ENCODE assay signal across 15 mouse cellular contexts in the genomic region with DNA sequence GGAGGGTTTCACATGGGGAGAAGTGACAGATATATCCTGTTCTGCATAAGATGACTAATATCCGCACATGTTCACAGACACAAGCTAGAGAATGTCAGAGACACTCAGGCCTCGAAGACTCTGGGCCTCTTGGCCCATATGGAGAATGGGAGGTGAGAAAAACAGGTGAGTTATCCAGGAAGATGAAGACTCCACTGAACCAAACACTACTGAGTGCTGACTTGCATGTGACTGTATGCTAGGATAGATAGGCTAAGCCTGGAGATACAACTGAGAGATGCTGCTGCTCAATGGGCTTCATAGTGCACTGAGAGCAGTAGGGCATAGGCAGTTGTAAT.
DNase-seq lines count a peak whose midpoint lies in the region; ATAC-seq and TF ChIP-seq lines count a peak whose summit lies in the region.
"Had no signal": no experiment of that assay in that cellular context is flagged by ENCODE, and none has a peak within 500 bp of the region (broad histone marks: within the 10 kb centered on the region; RNA-seq: fewer than 3 reads in every experiment).

No protein-coding gene starts in this region.

- TF ChIP-seq CTCF in cortical plate, adult 2 months (IDR thresholded peaks at IDR 0.05; ENCODE audit: extremely low read depth, insufficient read depth, low read length) = no peak

- no peak overlapping the region for H3K4me2 ChIP-seq in midbrain, embryonic 12.5 days (replicated peaks)
- no peak overlapping the region for H3K4me2 ChIP-seq in midbrain, embryonic 16.5 days (ENCODE audit: low read length)
- H3K4me2 ChIP-seq: embryonic facial prominence, embryonic 13.5 days; heart, embryonic 11.5 days; heart, embryonic 15.5 days; hindbrain, embryonic 14.5 days had no signal

- intact Hi-C loops in left cerebral cortex, postnatal 10 days (cut with DNase I) = loop anchor here (5.0 kb wide), 1 partner anchor 96 kb away; a partner anchor contains a TSS

- 87% methylated on average over 2 of the region's 2 CpGs for WGBS in midbrain, embryonic 12.5 days
- 86% methylated on average over 2 of the region's 2 CpGs for WGBS in midbrain, embryonic 16.5 days

- H3K36me3 ChIP-seq in midbrain, embryonic 12.5 days = no peaks in the 10 kb centered on the region
- H3K36me3 ChIP-seq in midbrain, embryonic 16.5 days (ENCODE audit: control insufficient read depth, insufficient read depth, low read length) = no peaks in the 10 kb centered on the region
- H3K36me3 ChIP-seq: embryonic facial prominence, embryonic 13.5 days; heart, embryonic 15.5 days had no signal

- DNase-seq in frontal cortex, postnatal 10 days (ENCODE audit: low spot score in 2 of 2) = no peak
- DNase-seq in left cerebral cortex, adult 18-20 months (ENCODE audit: low spot score in 2 of 2) = peak; percentile 27 to 35
- DNase-seq in left cerebral cortex, postnatal 10 days (ENCODE audit: extremely low spot score in 1 of 2, low spot score in 2 of 2) = no peak
- no peak for DNase-seq in heart, adult 9 months (ENCODE audit: low spot score in 2 of 2)
- DNase-seq: heart, adult 18-20 months had no signal

- no peaks in the 10 kb centered on the region for H3K9me3 ChIP-seq in midbrain, embryonic 12.5 days
- H3K9me3 ChIP-seq in midbrain, embryonic 16.5 days (replicated peaks; ENCODE audit: control insufficient read depth, low read length, poor library complexity, severe bottlenecking) = no peaks in the 10 kb centered on the region
- H3K9me3 ChIP-seq: embryonic facial prominence, embryonic 13.5 days; heart, embryonic 15.5 days had no signal

- no peak overlapping the region for H3K4me3 ChIP-seq in midbrain, embryonic 12.5 days
- no peak overlapping the region for H3K4me3 ChIP-seq in midbrain, embryonic 16.5 days (ENCODE audit: low read depth, low read length)
- no peak overlapping the region for H3K4me3 ChIP-seq in cortical plate, adult 2 months (ENCODE audit: insufficient read depth, low read length)
- H3K4me3 ChIP-seq: embryonic facial prominence, embryonic 13.5 days; heart, embryonic 15.5 days had no signal

- ATAC-seq in frontal cortex, adult (ENCODE audit: low TSS enrichment) = peak; percentile 42
- ATAC-seq in midbrain, embryonic 12.5 days (ENCODE audit: low FRiP score, low read depth) = 0 out of 2 replicates have a peak, but pooled peaks have one; percentile 4
- ATAC-seq in midbrain, embryonic 16.5 days = no peak
- ATAC-seq: activated CD4-positive, CD25-positive, alpha-beta regulatory T cell, adult 4 months; Patski had no signal

- TF ChIP-seq POLR2A in cortical plate, adult 2 months (IDR thresholded peaks at IDR 0.05; ENCODE audit: extremely low read depth, insufficient read depth, low read length) = no peak

- no peaks in the 10 kb centered on the region for H3K27me3 ChIP-seq in midbrain, embryonic 12.5 days
- H3K27me3 ChIP-seq in midbrain, embryonic 16.5 days (ENCODE audit: control insufficient read depth, insufficient read depth, low read depth, low read length) = no peaks in the 10 kb centered on the region
- H3K27me3 ChIP-seq: embryonic facial prominence, embryonic 13.5 days; heart, embryonic 15.5 days; Patski had no signal

- no peak overlapping the region for H3K9ac ChIP-seq in midbrain, embryonic 12.5 days (replicated peaks)
- H3K9ac ChIP-seq in midbrain, embryonic 16.5 days (ENCODE audit: low read depth, low read length) = no peak overlapping the region
- H3K9ac ChIP-seq: embryonic facial prominence, embryonic 13.5 days; heart, embryonic 15.5 days; hindbrain, embryonic 14.5 days had no signal

- no peak overlapping the region for H3K27ac ChIP-seq in midbrain, embryonic 12.5 days (replicated peaks)
- H3K27ac ChIP-seq in midbrain, embryonic 16.5 days (ENCODE audit: low read length) = no peak overlapping the region
- H3K27ac ChIP-seq in cortical plate, adult 2 months (ENCODE audit: insufficient read depth, low read length) = 0 out of 2 replicates have a peak overlapping the region, but pooled peaks have one; percentile 55
- H3K27ac ChIP-seq: embryonic facial prominence, embryonic 13.5 days; heart, embryonic 15.5 days; hindbrain, embryonic 14.5 days had no signal

- H3K4me1 ChIP-seq in midbrain, embryonic 12.5 days = no peaks in the 10 kb centered on the region
- H3K4me1 ChIP-seq in midbrain, embryonic 16.5 days (ENCODE audit: control insufficient read depth, insufficient read depth, low read length) = no peaks in the 10 kb centered on the region
- H3K4me1 ChIP-seq in cortical plate, adult 2 months (ENCODE audit: control insufficient read depth, insufficient read depth, low read length) = peaks cover 9% of the 10 kb centered on the region
- H3K4me1 ChIP-seq: embryonic facial prominence, embryonic 13.5 days; heart, embryonic 15.5 days had no signal

Comparison
In these comparisons a context has a peak if more than half of its experiments do, and no peak if none do; other contexts are left out.
1. DNase-seq: peak in left cerebral cortex, adult 18-20 months (2 of 2); none in frontal cortex, postnatal 10 days (0 of 2), left cerebral cortex, postnatal 10 days (0 of 2) and heart, adult 9 months (0 of 2).